Comparison of ENCODE assay signal across 10 mouse cellular contexts in genomic region chr5:122622526-122622925, GRCm38 (mm10). TPM values are rescaled to one million over a fixed set of nuclear protein-coding genes. Genes with fewer than 3 reads are reported as not detected.
DNase-seq lines count a peak whose midpoint lies in the region; ATAC-seq and TF ChIP-seq lines count a peak whose summit lies in the region.
"Had no signal": no experiment of that assay in that cellular context is flagged by ENCODE, and none has a peak within 500 bp of the region (broad histone marks: within the 10 kb centered on the region; RNA-seq: fewer than 3 reads in every experiment).

No protein-coding gene starts in this region.

- peaks cover 54% of the 10 kb centered on the region for H3K4me1 ChIP-seq in heart, embryonic 10.5 days
- H3K4me1 ChIP-seq in lung, embryonic 14.5 days (ENCODE audit: insufficient read depth): no peaks in the 10 kb centered on the region
- H3K4me1 ChIP-seq in embryonic facial prominence, embryonic 13.5 days: peaks cover 36% of the 10 kb centered on the region
- 0 out of 2 replicates have a peak, but pooled peaks cover 2% of the 10 kb centered on the region for H3K4me1 ChIP-seq in hindbrain, embryonic 11.5 days (replicated peaks; ENCODE audit: control insufficient read depth, insufficient read depth, low read length)

- ATAC-seq in lung, embryonic 14.5 days (ENCODE audit: insufficient read depth): no peak
- ATAC-seq in embryonic facial prominence, embryonic 13.5 days (ENCODE audit: insufficient number of reproducible peaks, insufficient read depth, low FRiP score, low TSS enrichment, low read depth): no peak
- ATAC-seq in hindbrain, embryonic 11.5 days (ENCODE audit: low FRiP score): no peak
- ATAC-seq: CD4-positive, CD25-positive, alpha-beta regulatory T cell, adult 4 months had no signal

- H3K36me3 ChIP-seq in heart, embryonic 10.5 days: no peaks in the 10 kb centered on the region
- no peaks in the 10 kb centered on the region for H3K36me3 ChIP-seq in lung, embryonic 14.5 days (ENCODE audit: insufficient read depth)
- no peaks in the 10 kb centered on the region for H3K36me3 ChIP-seq in embryonic facial prominence, embryonic 13.5 days
- no peaks in the 10 kb centered on the region for H3K36me3 ChIP-seq in hindbrain, embryonic 11.5 days (ENCODE audit: control insufficient read depth, insufficient read depth, low read length)

- H3K4me2 ChIP-seq in lung, embryonic 14.5 days: no peak overlapping the region
- no peak overlapping the region for H3K4me2 ChIP-seq in embryonic facial prominence, embryonic 13.5 days
- no peak overlapping the region for H3K4me2 ChIP-seq in hindbrain, embryonic 11.5 days (replicated peaks; ENCODE audit: low read depth, low read length)

- peak overlapping the region; percentile 92 for H3K27ac ChIP-seq in heart, embryonic 10.5 days
- peak overlapping the region; percentile 93 for H3K27ac ChIP-seq in lung, embryonic 14.5 days (ENCODE audit: low read depth)
- H3K27ac ChIP-seq in embryonic facial prominence, embryonic 13.5 days: peak overlapping the region; percentile 82
- no peak overlapping the region for H3K27ac ChIP-seq in hindbrain, embryonic 11.5 days (ENCODE audit: low read depth, low read length)

- no peak for DNase-seq in heart, embryonic 10.5 days (ENCODE audit: low spot score)
- no peak for DNase-seq in heart, adult 11 months
- DNase-seq in lung, embryonic 14.5 days: no peak
- no peak for DNase-seq in lung, postnatal 14 days
- DNase-seq in lung, postnatal 36 days: peak; percentile 51
- no peak for DNase-seq in hindbrain, embryonic 11.5 days (ENCODE audit: low spot score)
- DNase-seq in thymus, postnatal 10 days (ENCODE audit: low spot score in 2 of 2): no peak
- DNase-seq: cerebellum, postnatal 14 days had no signal

- no peak overlapping the region for H3K9ac ChIP-seq in lung, embryonic 14.5 days
- no peak overlapping the region for H3K9ac ChIP-seq in embryonic facial prominence, embryonic 13.5 days
- H3K9ac ChIP-seq in hindbrain, embryonic 11.5 days (ENCODE audit: low read depth, low read length): no peak overlapping the region

- TF ChIP-seq CTCF in lung, embryonic 14.5 days (IDR thresholded peaks at IDR 0.05; ENCODE audit: low read depth): no peak

- WGBS in heart, embryonic 10.5 days: 85% methylated on average over 5 of the region's 5 CpGs
- WGBS in lung, embryonic 14.5 days: 83% methylated on average over 5 of the region's 5 CpGs
- 89% methylated on average over 5 of the region's 5 CpGs for WGBS in embryonic facial prominence, embryonic 13.5 days
- 94% methylated on average over 5 of the region's 5 CpGs for WGBS in hindbrain, embryonic 11.5 days

- no peaks in the 10 kb centered on the region for H3K9me3 ChIP-seq in heart, embryonic 10.5 days
- no peaks in the 10 kb centered on the region for H3K9me3 ChIP-seq in lung, embryonic 14.5 days (ENCODE audit: low read depth, low read length)
- no peaks in the 10 kb centered on the region for H3K9me3 ChIP-seq in embryonic facial prominence, embryonic 13.5 days
- H3K9me3 ChIP-seq in hindbrain, embryonic 11.5 days (ENCODE audit: control insufficient read depth, low read length): no peaks in the 10 kb centered on the region

- no peak overlapping the region for H3K4me3 ChIP-seq in heart, embryonic 10.5 days
- H3K4me3 ChIP-seq in lung, embryonic 14.5 days (ENCODE audit: low read depth, low read length): no peak overlapping the region
- no peak overlapping the region for H3K4me3 ChIP-seq in embryonic facial prominence, embryonic 13.5 days
- no peak overlapping the region for H3K4me3 ChIP-seq in hindbrain, embryonic 11.5 days (ENCODE audit: low read depth, low read length)

- no peaks in the 10 kb centered on the region for H3K27me3 ChIP-seq in heart, embryonic 10.5 days (ENCODE audit: insufficient read depth, poor library complexity, severe bottlenecking)
- no peaks in the 10 kb centered on the region for H3K27me3 ChIP-seq in lung, embryonic 14.5 days (ENCODE audit: insufficient read depth, low read length)
- H3K27me3 ChIP-seq in embryonic facial prominence, embryonic 13.5 days: no peaks in the 10 kb centered on the region
- no peaks in the 10 kb centered on the region for H3K27me3 ChIP-seq in hindbrain, embryonic 11.5 days (ENCODE audit: control insufficient read depth, insufficient read depth, low read length)

RNA-seq across cellular contexts. Expression of gene Ift81, which starts 8.2 kb away (rescaled TPM):
- polyA plus RNA-seq in heart, embryonic 10.5 days (2016; fragmentation: Nextera tagmentation; extraction: Ambion mirVana): 25.2 and 35.2 TPM in 2 replicates
- 38.4 and 39.6 TPM in 2 replicates for polyA plus RNA-seq in lung, embryonic 14.5 days (2014; fragmentation: Nextera tagmentation; extraction: Ambion mirVana)
- 48.2 and 49.9 TPM in 2 replicates for polyA plus RNA-seq in embryonic facial prominence, embryonic 13.5 days (2015; fragmentation: Nextera tagmentation; extraction: Ambion mirVana)
- 46.1 and 49.1 TPM in 2 replicates for polyA plus RNA-seq in hindbrain, embryonic 11.5 days (2014; fragmentation: Nextera tagmentation; extraction: Ambion mirVana)

RNA-seq across cellular contexts. Expression of gene P2rx7, which starts 21.2 kb away (rescaled TPM):
- polyA plus RNA-seq in heart, embryonic 10.5 days (2016; fragmentation: Nextera tagmentation; extraction: Ambion mirVana): 0.33 and 0.47 TPM in 2 replicates
- polyA plus RNA-seq in lung, embryonic 14.5 days (2014; fragmentation: Nextera tagmentation; extraction: Ambion mirVana): 1.3 and 2.7 TPM in 2 replicates
- 1.8 and 2.0 TPM in 2 replicates for polyA plus RNA-seq in embryonic facial prominence, embryonic 13.5 days (2015; fragmentation: Nextera tagmentation; extraction: Ambion mirVana)
- polyA plus RNA-seq in hindbrain, embryonic 11.5 days (2014; fragmentation: Nextera tagmentation; extraction: Ambion mirVana): 3.4 and 3.5 TPM in 2 replicates
